Mouse (Mus musculus) retina, adult 2 months (tissue): ENCODE measurements around the gene Usp7.
A peak's percentile ranks its signal among the peaks of the same experiment; 100 is the strongest.
"Not testable (repeated sequence)": the region's sequence is repeated elsewhere in the genome, so short reads cannot be mapped to it uniquely, and the experiment has no call there.

Source experiments
- DNase-seq: peaks from one replicate; pipeline ENCODE4 v3.0.0-alpha.2; 2012; ENCODE audit warnings: low read depth, low spot score

Gene Usp7

GRCm38 (mm10) chr16:8752334-8752733 is 39.8 kb downstream of the Usp7 start:
- DNase-seq: no peak

DNA sequence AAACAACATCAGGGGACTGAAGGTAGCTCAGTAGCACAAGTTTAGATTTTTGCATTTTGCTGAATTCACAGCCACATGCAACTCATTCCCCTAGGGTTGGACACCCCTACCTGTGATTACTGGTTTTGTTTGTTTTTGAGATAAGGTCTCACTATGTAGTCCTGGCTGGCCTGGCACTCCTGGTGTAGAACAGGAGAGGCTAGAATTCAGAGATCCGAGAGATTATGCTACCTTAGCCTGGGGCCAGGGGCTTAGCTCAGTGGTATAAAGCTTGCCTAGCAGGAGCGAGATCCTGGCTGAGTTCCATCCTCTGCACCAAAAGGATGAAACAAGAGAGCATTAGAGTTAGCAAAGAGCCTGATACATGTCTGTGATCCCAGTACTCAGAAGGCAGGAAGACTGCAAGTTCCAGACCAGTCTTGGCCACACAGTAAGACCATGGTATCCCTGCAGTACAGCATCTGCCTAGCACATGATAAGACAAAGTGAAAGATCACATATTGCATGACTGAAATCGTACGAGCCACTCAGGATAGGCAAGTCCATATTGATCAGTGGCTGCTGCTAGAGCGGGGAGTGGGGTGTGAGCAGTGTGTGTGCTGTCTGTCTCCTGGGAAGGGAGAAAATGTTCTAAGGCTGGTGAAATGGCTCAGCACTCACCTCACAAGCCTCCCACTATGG is 40.4 kb downstream of the Usp7 start:
- no peak for DNase-seq

DNA sequence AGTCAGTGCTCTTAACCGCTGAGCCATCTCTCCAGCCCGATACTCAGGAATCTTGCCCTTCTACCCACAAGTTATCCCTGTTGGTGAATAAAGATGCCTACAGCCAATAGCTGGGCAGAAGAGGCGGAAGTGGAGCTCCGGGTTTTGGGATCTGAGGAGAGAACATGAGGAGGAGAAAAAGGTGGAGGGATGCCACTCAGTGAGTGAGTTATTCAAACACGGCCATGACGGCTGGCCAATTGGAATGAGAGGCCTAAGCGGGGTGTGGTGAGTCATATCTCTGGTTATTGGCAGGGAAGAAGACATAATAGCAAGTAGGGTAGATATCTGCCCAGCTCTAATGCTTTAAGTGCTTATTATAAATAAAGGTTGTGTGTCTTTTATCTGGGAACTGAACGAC is 43.2 kb downstream of the Usp7 start:
- no peak for DNase-seq

DNA sequence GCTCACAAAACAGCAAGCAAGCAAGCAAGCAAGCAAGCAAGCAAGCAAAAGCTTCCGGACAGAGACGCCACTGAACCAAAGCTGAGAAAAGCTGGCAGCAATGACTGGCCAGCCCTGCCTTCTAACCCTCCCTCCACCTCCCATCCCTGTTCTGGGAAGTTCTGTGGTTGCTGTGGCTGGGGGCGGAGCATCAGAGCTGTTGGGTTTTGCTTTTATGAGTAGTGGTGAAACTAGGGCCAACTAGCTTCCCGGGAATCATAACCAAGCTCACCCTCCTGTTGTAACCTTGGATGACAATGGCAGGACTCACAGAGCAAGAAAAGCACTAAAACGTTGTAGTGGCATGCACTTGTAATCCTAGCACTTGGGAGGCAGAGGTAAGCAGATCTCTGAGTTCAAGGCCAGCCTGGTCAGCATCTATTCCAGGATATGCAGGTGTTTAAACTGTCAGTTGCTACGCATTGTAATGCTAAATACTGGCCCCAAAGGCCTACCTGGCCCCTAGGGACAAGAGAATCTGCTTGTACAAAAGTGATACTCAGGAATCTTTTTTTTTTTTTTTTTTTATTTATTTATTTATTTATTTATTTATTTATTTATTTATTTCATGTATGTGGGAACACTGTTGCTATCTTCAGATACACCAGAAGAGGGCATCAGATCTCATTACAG is 43.8 kb downstream of the Usp7 start:
- no peak for DNase-seq

GRCm38 (mm10) chr16:8747772-8748171 is 44.3 kb downstream of the Usp7 start:
- no peak for DNase-seq

- DNase-seq: no peak
These were observed 45.6 kb downstream of the Usp7 start for GRCm38 (mm10) chr16:8746509-8746908.

DNA sequence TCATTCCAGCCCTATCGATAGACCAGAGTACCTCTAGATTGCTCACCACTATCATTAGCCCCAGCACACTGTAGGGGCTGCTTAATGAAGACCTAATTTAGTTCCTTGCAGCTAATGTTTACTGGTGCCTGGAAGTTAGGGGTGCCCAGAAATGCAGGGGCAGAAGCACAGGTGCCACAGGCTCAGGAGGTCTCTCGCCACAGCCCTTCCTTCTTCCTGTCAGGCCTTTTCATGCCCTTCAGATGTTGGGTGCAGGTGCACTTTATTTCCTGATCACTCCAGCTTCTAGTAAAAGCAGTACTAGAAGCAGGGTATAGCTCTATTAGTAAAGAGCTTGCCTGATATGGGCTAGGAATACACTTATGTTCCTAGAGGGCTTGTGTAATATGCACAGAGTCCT is 46.4 kb downstream of the Usp7 start:
- no peak for DNase-seq

DNA sequence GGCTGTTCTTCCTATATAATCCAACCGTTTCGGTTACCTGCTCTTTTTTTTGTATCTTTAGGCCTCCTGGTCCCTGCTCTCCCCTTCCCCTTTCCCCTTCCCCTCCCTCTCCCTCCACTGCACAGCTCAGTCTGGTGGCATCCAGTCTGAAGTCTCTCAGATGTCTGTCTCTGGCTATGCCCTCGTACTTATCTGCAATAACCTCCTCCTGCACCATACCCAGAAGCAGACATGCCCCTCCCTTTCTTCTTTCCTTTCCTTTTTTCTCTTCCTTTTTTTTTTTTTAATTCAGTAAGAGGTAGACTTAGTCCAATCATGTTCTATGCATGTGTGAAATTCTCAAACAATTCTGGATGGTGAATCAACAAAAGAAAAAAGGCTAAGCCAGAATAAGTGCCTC is 48.1 kb downstream of the Usp7 start:
- DNase-seq: no peak

DNA sequence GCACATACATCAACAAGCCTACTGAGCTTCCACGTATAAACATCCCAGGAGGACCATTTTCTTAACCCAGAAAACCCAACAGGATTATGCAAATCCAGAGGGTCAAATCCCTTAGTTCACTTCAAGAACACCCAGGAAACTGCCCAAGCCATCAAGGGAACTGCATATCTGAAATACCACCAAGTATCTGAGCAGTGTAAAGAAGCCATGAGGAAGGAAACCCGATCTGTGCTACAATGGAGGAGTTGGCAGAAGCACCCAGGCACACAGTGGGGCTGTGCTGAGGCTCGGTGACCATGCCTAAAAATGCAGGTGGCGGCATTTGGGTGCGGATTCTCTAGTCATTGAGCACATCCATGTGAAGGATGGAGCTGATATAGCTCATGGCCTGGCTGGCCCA is 50.4 kb downstream of the Usp7 start:
- DNase-seq: no peak

GRCm38 (mm10) chr16:8741110-8741509 is 51.0 kb downstream of the Usp7 start:
- no peak for DNase-seq

DNA sequence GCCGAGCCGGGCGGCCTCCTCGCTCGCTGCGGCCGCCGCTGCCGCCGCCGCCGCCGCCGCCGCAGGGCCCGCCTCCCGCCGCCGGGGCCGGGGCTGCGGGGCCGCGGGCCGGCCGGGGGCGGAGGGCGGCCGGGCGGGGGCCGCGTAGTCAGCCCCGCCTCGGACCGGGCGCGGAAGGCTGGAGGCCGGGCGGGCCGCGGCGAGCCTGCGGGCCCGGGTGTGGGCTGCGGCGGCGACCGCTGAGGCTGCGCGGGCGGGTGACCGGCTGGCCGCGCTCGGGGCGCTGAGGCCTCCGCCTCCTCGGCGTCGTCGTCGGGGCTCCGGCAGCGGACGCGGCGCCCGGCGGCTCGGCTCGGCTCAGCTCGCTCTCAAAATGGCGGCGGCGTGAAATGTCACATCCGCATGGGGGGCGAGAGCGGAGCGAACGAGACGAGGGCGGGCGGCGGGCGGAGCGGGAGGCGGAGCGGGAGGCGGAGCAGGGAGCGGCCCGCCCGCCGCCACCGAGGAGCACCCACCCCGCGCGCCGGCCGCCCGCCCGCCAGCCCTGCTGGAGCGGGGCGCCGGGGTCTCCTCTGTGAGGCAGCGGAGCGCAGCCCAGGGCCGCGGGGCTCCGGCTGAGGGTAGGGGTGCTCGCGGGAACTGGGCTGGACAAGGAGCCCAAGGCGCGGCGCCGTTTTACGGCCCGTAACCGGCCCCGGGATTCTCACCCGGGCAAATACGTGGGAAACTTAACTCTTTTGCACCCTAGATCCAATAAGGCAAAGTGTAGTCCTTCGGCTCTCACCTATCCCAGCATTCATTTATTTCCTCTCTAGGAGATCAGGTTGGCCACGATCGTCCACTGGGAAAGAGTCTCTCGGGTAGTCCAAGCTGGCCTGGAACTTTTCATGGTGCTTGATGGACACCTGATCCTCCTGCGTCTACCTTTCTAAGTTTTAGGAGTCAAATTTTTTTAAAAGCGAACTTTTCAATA is 53.3 kb downstream of the Usp7 start:
- peak; percentile 73 for DNase-seq

DNA sequence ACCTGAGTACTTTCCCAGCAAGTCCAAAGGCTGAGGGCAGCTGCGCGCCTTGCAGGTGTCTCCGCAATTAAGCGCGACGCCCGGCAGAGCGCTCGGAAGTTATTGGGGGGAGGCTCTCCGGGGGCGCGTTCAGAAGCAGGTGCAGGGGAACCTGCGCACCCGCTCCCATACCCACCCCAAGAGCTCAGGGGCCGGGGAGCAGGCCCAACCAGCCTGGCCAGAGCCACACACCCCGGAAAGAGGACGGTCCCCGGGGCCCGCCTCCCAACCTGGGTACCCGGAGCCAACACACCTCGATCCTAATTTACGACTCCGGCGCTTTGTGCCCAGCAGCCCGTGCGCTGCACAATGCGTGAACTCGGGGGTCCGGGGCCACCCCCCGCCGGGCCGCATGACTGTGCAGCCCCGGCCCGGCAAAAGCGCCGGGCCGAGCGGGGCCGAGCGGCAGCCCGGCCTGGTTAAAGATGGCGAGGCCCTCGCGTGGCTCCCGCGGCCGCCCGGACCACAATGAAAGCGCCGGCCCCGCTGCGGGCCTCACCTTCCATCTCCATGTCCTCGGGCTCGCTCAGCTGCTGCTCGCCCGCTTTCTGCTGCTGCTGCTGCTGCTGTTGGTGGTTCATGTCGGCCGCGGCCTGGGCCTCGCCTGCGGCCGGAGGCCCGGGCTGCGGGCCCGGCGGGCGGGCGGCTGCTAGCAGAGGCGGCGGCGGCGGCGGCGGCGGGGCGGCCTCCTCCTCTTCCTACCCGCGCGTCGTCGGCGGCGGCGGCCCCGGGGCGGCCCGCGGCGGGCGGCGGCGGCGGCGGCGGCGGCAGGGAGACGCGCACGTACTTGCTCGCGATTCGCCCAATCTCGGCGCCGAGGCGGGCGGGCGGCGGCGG is 54.2 kb downstream of the Usp7 start:
- DNase-seq: no peak

DNA sequence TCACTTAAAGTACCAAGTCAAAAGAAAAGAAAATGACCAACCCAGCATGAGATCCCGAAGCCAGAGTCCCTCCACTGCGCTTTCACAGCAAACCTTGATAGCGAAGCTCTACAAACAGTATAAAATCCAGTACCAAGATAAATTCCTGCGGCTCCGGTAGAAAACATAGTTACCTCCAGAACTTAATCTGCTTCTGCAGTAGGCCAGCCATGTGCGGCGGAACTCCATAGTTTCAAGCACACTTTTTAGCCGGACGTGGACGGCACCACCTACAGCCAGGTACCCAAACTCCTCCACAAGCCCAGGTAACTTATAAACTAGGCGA is 54.8 kb downstream of the Usp7 start:
- DNase-seq: no peak

GRCm38 (mm10) chr16:8736757-8737156 is 55.4 kb downstream of the Usp7 start:
- DNase-seq: no peak

DNA sequence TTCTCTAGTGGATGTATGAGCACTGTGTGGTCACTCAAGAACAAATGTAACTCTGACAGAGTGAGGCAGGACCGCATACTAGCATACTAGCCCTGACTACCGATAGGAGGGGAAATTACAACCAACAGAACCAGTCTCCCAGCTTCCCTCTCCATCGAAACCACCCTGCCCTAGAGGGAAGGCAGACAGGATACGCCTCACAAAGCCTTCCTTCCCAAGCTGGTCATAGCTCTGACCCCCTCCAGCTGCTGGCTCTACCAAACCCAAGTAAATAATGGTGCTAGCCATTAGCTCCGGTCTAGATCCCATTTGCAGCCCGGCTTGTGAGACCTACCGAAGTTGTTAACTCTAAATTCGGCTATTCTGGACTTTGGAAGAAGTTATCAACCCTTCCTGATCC is 56.1 kb downstream of the Usp7 start:
- DNase-seq: no peak

- DNase-seq: no peak
These were observed 57.4 kb downstream of the Usp7 start for GRCm38 (mm10) chr16:8734693-8735092.

GRCm38 (mm10) chr16:8733624-8734023 is 58.5 kb downstream of the Usp7 start:
- no peak for DNase-seq

DNA sequence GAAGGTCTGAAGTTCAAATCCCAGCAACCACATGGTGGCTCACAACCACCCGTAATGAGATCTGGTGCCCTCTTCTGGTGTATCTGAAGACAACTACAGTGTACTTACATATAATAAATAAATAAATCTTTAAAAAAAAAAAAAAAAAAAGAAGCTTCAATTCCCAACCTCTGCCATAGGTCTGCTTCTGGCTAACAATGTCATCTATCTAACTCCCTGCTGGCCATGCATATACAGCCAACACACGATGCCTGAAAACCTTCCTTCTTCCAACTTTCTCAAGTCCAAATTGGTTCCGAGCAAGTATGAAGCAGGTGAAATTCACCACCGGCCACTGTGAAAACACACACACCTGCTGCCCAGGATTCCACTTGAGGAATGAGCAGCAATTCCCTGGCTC is 59.7 kb downstream of the Usp7 start:
- DNase-seq: not testable (repeated sequence)

- DNase-seq: no peak
These were observed 60.5 kb downstream of the Usp7 start for GRCm38 (mm10) chr16:8731630-8732029.

- DNase-seq: no peak
These were observed 63.9 kb downstream of the Usp7 start for GRCm38 (mm10) chr16:8728111-8728748.

- no peak for DNase-seq
These were observed 66.3 kb downstream of the Usp7 start for GRCm38 (mm10) chr16:8725807-8726206.
